Mouse (Mus musculus) brain, adult 2 months (tissue): Measurements from ENCODE around the gene Rhoc.
A peak's percentile ranks its signal among the peaks of the same experiment; 100 is the strongest.
"Not testable (repeated sequence)": the region's sequence is repeated elsewhere in the genome, so short reads cannot be mapped to it uniquely, and the experiment has no call there.

Experiments used
- DNase-seq: peaks from one replicate; pipeline ENCODE4 v3.0.0; 2011; ENCODE audit warnings: low read depth, low spot score

Rhoc gene

DNA sequence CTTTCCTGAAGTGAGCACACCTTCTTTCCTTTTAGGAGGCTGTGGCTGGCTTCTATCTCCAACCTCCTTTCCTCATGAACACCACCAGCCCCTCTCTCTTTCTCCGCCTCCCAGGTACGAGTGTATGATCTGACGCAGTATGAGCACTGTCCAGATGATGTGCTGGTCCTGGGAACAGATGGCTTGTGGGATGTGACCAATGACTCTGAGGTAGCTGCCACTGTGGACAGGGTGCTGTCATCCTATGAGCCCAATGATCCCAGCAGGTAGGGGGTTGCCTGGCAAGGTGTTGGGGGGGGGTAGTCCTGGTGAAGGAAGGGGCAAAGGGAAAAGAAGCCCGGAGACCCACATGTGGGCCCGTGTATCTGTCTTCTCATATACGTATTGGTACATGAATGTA is 2.9 kb upstream of the Rhoc start:
- DNase-seq, result no peak

DNA sequence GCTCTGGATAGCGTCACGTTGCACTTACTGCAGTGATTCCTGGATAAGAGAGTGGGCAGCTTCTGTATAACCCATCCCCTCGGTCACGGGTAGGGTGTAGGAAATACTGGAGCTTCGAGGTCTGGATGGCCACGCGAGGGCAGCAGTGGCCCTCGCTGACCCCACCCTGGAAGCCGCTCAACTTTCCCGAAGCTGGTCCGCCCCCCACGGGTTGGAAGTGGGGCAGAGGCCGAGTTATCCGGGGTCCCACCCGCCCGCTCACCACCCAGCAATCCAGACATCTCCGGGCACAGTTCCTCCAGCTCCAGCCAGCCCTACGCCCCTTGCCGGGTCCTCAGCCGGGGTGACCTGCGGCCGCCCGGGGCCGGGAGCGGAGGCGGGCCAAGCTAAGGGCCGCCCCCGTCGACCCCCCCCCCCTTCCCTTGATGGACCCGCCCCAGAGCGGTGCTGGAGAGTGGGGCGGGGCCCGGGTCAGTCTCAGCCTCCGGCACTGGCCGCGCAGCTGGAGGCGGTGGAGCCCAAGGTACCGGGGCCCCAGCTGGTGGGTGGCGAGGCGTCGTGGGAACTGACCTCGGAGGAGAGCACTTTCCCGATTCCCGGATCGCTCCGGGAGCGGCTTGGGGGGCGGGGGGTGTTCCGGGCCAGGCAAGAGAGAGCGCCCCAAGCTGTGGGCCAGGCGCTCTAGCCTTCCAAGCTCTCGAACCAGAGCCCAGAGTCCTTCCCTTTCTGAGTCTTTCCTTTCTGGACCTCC is 561 bp downstream of the Rhoc start:
- peak; percentile 63 for DNase-seq

DNA sequence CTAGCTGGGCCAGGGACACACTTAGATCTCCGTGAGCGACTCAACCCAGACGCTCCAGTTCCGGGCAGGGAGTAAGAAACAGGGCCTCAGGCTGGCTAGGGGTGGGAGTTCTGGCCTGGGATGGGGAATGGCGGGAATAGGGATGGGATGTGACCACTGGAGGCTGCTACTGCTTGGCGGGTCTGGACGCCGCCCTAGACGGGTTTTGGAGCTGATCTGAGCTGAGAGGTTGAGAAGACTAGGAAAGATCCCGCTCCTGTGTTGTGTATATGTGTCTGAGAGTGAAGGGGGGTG is 1.1 kb downstream of the Rhoc start:
- DNase-seq, result no peak

DNA sequence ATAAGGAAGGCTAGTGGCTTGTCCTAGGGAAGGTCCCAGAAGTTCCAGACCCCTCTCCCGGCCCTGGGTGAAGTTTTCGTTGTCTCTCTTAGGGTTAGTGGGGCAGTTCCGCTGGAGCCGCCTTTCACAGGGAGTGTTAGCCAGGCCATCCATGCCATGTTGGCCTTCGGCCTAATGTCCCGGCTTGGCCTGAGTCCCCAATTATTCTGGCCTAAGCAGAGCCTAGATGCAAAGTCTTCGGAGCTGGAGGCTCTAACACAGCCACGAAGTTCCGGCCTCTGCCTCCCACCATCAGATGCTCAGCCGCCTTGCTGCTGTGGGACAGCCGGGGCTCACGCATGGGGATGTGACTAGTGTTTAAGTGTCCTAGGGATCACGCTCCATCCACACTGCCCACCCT is 1.6 kb downstream of the Rhoc start:
- DNase-seq, result peak; percentile 39

DNA sequence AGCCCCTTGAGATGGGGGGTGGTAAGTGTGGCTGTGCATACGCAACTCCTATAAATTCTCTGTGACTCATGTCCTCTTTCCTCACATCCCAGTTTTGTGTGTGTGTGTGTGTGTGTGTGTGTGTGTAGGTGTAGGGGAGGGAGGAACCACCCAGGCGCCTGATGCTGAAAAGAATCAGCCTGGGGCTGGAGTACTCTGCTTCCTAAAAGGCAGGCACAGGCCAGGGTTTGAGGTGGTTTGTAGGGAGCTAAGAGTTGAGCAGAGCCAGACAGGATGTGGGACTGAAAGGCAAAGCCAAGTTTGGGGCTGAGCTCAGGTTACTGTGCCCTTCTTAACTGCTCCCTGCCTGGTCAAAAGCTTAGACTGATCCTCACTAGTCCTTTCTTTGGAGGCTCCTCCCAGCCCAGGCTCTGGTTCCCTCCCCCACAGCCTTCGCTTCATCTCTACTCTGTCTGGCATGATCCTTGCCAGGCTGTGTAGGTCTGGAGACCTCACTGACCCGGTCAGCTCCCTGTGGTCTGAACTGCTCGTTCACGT is 2.3 kb downstream of the Rhoc start:
- peak; percentile 76 for DNase-seq

DNA sequence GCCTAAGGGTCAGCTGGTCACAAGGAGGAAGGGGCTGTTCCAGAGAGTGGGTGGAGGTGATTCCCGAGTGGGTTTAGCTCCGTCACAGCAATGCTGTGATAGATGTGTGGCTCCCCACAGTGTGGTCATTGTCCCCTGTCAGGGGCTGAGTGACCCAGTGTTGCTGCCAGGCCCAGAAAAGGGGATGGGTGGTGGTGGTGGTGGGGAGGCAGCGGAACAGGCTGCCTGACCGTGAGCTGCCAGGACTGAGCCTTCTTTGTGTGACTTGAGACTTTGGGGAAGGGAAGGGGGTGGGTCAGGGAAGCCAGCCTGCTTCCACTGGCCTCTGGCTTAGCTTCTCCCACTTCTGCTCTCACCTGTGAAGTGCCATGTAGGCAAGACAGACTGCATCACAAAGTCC is 2.8 kb downstream of the Rhoc start:
- DNase-seq, result peak; percentile 33

DNA sequence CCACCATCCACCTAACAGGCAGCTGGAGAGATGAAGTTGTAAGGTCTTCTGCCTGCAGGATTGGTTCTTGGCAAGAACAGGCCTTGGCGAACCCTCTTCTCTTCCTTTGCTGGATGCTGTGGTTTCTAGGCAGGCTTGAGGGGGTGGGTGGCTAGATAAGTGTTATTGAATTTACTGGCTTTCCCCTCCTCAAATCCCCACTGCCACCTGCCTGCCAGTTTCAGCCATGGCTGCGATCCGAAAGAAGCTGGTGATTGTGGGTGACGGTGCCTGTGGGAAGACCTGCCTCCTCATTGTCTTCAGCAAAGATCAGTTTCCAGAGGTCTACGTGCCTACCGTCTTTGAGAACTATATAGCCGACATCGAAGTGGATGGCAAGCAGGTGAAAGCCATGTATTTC is 3.5 kb downstream of the Rhoc start:
- peak; percentile 51 for DNase-seq

DNA sequence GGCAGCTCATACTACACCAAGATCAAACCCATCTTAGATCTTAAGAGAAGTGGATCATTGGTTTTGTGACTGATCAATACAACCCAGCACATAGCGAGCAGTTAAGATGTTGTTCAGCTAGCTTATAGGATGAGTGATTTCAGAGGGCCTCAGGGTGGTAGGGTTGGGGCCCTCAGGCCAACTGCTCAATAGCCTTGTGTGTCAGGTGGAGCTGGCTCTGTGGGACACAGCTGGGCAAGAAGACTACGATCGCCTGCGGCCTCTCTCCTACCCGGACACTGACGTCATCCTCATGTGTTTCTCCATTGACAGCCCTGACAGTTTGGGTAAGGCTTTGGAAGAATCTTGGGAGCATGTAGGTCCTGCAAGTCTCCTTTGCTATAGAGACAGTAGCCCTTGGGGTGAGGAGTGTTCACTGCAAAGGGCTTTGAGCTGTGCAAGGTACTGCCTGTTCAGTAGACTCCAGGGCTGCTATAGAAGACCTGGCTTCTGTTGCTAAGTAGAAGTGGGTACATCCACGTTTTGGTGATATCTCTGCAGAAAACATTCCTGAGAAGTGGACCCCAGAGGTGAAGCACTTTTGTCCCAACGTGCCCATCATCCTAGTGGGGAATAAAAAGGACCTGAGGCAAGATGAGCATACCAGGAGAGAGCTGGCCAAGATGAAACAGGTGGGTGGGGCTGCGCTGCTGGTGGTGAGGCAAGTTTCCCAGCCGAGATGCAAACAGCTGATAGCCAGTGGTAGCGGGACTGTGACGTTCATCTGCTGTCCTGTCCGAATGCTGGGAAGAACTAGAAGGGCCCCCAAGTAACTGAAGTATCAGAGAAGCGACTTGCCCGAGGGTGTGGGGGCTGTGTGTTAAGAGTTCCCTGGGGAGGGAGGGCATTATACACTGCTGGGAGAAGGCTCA is 4.4 kb downstream of the Rhoc start:
- no peak for DNase-seq

DNA sequence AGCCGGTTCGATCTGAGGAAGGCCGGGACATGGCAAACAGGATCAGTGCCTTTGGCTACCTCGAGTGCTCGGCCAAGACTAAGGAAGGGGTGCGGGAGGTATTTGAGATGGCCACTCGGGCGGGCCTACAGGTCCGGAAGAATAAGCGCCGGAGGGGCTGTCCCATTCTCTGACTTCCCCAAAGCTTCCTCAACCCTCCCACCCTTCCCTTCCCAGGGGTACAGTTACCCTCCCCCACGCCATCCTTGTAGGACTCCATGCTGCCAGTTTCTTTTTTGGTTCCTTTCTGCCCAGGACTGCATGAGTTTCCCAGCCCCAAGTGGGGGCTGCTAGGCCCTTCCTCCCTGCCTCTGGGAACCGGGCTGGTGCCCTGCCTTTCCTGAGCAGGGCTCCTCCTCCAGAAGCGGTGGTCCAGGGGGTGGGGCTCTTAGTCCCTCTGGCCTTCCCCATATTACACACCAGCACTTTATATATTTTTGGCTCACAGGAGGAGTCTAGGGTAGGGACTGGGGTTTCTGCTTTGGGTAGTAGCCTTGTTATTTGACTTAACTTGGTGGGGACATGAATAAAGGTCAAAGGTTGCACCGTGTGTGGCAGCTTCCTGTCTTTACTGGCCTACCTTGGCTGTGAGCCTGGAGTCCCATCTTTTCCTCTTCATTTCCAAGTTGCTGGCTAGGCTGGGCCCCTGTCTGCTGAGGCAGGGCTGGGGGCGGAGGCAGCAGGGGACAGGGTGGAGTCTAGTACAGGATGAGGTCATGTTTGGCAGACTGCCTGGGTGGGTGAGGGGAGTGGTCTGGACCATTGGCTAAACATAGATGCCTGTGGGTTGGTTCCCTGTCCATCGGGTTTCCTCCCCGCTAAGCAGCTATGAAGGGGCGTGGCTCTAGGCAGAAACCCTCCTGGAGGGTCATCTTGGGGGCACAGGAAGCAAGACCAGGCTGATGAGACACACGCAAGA is 6.0 kb downstream of the Rhoc start:
- DNase-seq, result peak; percentile 49

DNA sequence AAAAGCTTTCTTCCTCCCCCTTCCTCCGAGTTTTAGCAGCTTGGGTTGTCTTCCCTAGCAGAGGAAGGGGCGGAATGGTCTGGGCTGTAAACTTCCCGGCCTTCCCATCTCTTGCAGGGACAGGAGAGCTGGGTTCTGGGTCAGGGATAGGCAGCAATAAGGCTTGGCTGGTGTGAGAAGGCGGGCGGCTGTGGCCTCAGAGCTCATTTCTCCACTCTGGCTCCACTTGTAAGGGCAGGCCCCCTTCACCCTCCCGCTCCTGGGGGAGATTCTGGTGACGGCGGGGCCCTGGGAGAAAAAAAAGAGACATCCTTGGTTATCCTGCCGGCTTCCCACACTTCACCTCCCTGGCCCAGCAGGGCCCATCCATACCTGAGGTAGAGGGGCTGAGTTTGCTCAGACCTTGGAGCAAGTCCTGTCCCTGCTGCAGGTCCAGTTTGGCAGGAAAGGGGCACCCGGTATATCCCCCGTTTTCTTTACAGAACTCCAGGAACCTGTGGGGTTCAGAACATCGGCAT is 6.8 kb downstream of the Rhoc start:
- DNase-seq, result no peak

DNA sequence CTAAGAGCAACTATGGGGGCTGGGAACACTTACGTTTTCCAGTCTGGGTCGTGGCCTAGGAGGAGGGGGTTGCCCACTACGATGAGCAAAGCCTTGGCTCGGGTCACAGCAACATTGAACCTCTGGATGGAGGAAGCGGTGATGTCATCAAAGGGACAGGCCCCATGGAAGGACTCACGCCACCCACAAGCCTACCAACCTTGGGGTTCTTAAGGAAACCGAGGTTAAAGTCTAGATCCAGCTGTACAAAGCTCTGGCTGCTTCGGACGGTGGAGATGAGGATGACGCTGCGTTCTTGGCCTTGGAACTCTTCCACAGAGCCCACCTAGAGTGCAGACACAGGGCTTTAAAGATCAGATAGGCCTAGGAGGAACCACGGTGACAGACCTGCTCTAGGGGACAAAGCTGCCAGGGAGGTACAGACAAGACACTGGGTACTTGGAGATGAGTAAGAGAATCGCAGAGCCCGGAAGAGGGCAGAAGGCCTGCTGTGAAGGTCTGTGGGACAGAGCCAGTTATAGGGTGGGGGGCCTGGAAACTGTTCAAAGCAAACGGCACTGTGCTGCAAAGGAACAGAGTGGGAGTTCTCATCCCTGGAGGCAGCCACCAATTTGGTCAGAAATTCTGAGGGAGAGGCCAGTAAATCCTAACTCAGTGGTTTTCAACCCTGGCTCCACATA is 7.6 kb downstream of the Rhoc start:
- DNase-seq, result no peak

DNA sequence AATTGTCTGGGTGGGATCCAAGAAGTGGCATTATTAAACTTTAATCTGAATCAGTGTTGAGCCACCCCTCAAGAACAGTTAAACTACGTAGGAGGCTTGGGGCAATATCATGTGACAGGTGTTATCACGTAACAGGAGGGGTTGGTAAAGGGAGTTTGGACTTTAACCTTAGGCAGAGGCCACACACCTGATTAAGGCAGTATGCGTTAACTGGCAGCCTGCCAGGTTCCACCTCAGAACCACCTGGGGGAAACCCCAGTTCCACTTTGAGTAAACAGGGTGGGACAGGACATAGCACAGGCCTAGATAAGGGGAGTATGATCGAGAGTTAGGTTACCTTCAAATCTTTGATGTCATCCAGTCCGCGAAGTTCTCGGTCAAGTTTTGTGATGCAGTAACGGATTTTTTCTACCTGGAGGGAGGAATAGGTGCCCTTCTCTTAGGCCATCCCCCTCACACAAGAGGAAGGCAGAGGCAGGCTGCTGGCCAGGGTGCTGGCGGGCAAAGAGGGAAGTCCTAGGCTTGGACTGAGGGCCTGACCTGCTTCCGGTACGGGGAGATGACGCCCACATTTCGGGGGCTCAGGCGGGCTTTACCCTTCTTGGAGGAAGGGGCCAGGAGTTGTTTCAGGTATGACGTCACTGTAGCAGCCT is 8.4 kb downstream of the Rhoc start:
- DNase-seq, result no peak

DNA sequence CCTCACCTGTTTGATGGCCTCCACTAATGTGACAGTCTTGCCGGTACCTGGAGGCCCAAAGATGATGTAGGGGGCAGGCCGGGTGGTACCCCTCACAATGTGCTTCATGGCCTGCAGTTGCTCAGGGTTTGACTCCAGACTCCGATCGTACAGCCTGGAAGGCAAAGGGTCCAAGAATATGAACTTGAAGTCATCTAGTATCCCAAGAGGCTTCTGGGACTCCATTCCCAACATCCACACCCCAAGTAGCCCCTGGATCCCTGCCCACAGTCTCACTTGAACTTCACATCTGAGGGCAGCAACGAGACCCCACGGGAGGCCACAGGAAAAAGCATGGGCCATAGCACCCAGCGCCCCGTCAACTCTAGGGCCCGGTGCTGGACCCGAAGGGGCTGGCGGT is 12.5 kb downstream of the Rhoc start:
- no peak for DNase-seq

DNA sequence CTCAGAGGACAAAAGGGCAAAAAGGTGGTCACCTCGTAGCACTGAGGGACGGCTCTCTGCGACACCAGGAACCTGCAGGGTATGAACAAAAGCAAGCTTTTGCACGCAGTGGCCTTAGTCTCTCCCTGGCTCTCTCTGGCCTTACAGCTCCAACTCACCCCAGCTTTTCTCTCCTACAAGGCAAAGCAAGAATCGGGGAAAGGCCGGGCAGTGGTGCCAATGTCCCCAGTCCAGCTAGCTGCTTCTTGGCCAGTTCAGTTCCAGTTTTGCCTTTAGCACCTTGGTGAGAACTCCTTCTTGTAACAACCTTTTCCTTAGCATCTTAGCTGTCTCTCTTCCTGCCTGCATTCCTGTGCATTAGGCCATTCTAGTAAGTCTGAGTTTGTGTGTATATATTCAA is 13.3 kb downstream of the Rhoc start:
- DNase-seq, result no peak

DNA sequence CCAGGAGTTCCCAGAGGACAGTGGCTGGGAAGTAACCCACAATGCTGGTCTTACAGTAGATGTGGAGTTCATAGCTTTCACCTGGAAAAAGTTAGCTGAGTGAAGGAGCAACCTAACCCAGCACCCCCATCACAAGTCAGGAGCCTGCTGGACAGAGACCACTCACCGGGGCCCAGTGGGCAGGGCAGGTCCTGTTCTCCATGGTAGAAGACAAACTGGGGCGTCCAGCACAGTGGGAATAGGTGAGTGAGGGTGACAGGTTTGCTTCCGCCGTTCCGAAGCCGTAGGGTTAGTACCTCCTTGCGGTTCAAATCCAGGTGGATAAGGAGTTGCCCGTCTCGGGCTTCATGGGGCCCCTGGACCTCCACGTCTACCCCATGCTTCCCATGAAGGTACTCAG is 16.1 kb downstream of the Rhoc start:
- DNase-seq, result no peak

DNA sequence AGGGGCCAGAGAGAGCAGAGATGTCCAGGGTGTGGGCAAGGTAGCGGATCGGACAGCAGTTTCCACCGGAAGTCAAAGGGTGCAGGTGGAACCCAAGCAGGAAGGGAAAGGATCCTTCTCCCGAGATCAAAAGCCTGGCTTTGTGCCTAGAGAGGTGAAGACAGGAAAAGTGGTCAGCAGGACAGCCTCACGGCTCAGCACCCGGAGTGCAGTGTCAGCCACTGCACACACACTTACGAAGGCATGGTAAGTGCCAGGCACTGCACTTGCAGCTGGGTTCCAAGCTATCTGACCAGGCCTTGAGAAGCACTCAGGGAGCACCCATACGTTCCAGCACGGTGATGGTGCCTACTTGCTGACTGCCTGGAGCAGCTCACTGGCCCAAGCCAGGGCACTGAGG is 17.4 kb downstream of the Rhoc start:
- DNase-seq, result no peak

DNA sequence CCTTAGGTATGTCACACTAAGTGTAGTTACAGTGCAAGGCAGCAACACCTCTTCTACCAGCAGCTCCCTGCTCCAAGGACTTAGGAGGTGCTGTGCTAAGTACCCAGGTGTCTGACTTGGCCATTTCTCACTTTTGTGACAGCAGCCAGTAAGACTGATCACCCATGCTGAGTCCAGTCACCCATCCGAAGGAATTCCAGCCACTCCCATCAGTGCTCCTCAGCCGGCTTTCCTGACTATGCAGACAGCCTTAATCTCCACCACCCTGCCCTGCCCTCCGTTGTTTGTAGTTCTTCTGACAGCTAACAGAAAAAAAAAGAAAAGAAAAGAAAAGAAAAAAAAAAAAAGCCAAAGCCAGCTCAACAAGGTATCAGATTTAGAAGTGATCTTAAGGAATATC is 23.6 kb downstream of the Rhoc start:
- no peak for DNase-seq

DNA sequence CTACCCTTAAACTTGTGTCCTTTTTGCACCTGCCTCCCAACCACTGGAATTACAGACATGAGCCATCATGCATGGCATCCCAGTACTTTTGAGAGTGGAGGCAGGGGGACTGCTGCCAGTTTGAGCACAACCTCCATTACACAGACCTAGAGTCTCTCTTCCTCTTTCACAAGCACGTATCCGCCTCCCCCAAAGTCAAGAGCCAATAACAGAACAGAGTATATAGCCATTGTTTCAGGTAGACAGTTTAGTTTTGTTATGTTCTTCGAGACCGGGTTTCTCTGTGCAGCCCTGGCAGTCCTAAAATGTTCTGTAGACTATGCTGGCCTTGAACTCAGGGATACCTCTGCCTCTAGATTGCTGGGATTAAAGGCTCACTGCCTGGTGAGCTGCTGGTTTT is 24.1 kb downstream of the Rhoc start:
- no peak for DNase-seq

DNA sequence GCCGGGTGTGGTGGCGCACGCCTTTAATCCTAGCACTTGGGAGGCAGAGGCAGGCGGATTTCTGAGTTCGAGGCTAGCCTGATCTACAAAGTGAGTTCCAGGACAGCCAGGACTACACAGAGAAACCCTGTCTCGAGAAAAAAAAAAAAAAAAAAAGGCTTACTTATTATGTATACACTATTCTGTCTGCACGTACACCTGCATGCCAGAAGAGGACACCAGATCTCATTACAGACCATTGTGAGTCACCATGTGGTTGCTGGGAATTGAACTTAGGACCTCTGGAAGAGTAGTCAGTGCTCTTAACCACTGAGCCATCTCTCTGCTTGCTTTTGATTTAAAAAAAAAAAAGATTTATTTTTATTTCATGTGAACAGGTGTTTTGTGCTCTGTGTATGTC is 25.1 kb downstream of the Rhoc start:
- not testable (repeated sequence) for DNase-seq

DNA sequence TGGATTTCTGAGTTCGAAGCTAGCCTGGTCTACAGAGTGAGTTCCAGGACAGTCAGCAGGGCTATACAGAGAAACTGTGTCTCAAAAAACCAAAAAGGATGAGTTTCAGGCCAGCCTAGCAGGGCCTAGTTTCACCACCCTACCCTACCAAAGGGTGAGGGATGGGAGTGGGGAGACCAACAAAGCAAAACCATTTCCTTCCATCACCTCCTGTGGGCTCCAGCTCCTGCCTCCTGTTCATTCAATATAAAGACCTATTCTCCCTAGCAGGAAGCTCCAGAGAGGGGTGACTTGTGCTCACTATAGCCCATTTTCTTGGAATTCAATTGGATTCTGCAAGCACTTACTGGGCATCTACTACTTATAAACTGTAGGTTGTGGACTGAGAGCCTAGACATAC is 26.6 kb downstream of the Rhoc start:
- DNase-seq, result no peak

DNA sequence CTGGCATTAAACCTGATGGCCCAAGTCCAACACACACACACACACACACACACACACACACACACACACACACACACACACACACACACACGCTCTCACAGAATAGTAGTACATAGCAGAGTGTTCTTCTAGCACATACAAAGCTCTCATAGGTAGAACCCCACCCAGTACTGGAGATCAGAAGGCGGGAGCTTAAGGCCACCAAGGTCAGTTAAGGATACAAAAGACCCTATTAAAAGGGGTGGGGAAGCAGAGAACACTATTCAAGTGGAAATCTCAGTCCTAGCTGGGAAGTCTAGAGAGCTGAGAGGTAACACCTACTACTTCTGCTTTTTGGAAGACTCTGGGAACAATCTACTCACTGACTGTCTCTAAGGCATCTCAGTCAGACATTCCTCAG is 27.2 kb downstream of the Rhoc start:
- DNase-seq, result no peak
